Mouse (Mus musculus) kidney, embryonic 15.5 days (tissue): ENCODE measurements around the gene Ski. TPM values are rescaled to one million over a fixed set of nuclear protein-coding genes. Genes with fewer than 3 reads are reported as not detected.

ENCODE experiments used
- ATAC-seq: fragments of 200-750 bp; cut with Nextera tagmentation; replicated peaks from 2 replicates; pipeline ENCODE4 v1.8.0; 2017; ENCODE audit warnings: moderate TSS enrichment; ENCODE audit not compliant: low FRiP score
- H3K27ac ChIP-seq: fragments of 300-500 bp; sonication (generic); 2 replicates; pipeline ENCODE4 v1.5.1; 2015; ENCODE audit warnings: mild to moderate bottlenecking, inconsistent platforms
- H3K27me3 ChIP-seq: fragments of 300-500 bp; sonication (generic); 2 replicates; pipeline ENCODE4 v1.6.1; 2015; ENCODE audit warnings: inconsistent platforms
- H3K36me3 ChIP-seq: fragments of 300-500 bp; sonication (generic); 2 replicates; pipeline ENCODE4 v1.6.1; 2015; ENCODE audit warnings: inconsistent platforms
- H3K4me1 ChIP-seq: fragments of 300-500 bp; sonication (generic); 2 replicates; pipeline ENCODE4 v1.6.1; 2015; ENCODE audit warnings: inconsistent platforms
- H3K4me2 ChIP-seq: fragments of 300-500 bp; sonication (generic); 2 replicates; pipeline ENCODE4 v1.6.1; 2015; ENCODE audit warnings: moderate library complexity, mild to moderate bottlenecking, inconsistent platforms
- H3K4me3 ChIP-seq: fragments of 300-500 bp; sonication (generic); replicated peaks from 2 replicates; pipeline ENCODE4 v1.5.1; 2015; ENCODE audit warnings: mild to moderate bottlenecking, inconsistent platforms
- H3K9ac ChIP-seq: fragments of 300-500 bp; sonication (generic); 2 replicates; pipeline ENCODE4 v1.6.1; 2015; ENCODE audit warnings: mild to moderate bottlenecking, inconsistent platforms
- H3K9me3 ChIP-seq: fragments of 300-500 bp; sonication (generic); replicated peaks from 2 replicates; pipeline ENCODE4 v1.6.1; 2016; ENCODE audit warnings: inconsistent platforms
- WGBS: fragments of 180-500 bp; shearing (Covaris S2); methylation state at CpG from one replicate; pipeline ENCODE4 v1.1.7; 2015; ENCODE audit warnings: mixed read lengths; 5-methylcytosine and 5-hydroxymethylcytosine counted together
- polyA plus RNA-seq: library from polyadenylated mRNA; unstranded; fragments of >200 nt; fragmentation: Nextera tagmentation; extraction: Ambion mirVana; gene quantifications from 2 replicates; pipeline ENCODE4 v1.2.1, GENCODE M21; 2015

Ski gene
- polyA plus RNA-seq, 1 experiment from 2014 or later, result 16.9 TPM

GRCm38 (mm10) chr4:155140795-155141265 is 81.6 kb downstream of the Ski start:
- peaks cover 58% of the 10 kb centered on the region for H3K4me1 ChIP-seq
- no peak for ATAC-seq
- no peak overlapping the region for H3K4me2 ChIP-seq
- H3K27ac ChIP-seq, result no peak overlapping the region; the same call in 1 of the 2 replicates
- no peaks in the 10 kb centered on the region for H3K27me3 ChIP-seq
- WGBS, result 31% methylated on average over 12 of the region's 12 CpGs
- H3K9me3 ChIP-seq, result no peaks in the 10 kb centered on the region
- no peak overlapping the region for H3K4me3 ChIP-seq
- H3K36me3 ChIP-seq, result no peaks in the 10 kb centered on the region
- H3K9ac ChIP-seq, result no peak overlapping the region; the same call in 1 of the 2 replicates

- Histone ChIP-seq H3K27me3 (no peaks in the 10 kb centered on the region), H3K27ac (peak overlapping the region; percentile 57), H3K4me1 (peaks cover 59% of the 10 kb centered on the region), H3K9me3 (no peaks in the 10 kb centered on the region), H3K9ac (no peak overlapping the region), H3K36me3 (no peaks in the 10 kb centered on the region), H3K4me3 (no peak overlapping the region), H3K4me2 (no peak overlapping the region)
- no peak for ATAC-seq
- WGBS, result 63% methylated on average over 2 of the region's 2 CpGs
These were observed 82.2 kb downstream of the Ski start for GRCm38 (mm10) chr4:155140150-155140549.

- 75% methylated on average over 12 of the region's 12 CpGs for WGBS
These were observed 82.9 kb downstream of the Ski start for GRCm38 (mm10) chr4:155139281-155140045.

GRCm38 (mm10) chr4:155138451-155138850 is 83.9 kb downstream of the Ski start:
- Histone ChIP-seq H3K9me3 (no peaks in the 10 kb centered on the region), H3K36me3 (no peaks in the 10 kb centered on the region), H3K27me3 (no peaks in the 10 kb centered on the region), H3K4me1 (peaks cover 59% of the 10 kb centered on the region), H3K27ac (no peak overlapping the region), H3K9ac (no peak overlapping the region), H3K4me3 (no peak overlapping the region), H3K4me2 (no peak overlapping the region)
- ATAC-seq, result no peak
- 80% methylated on average over 8 of the region's 8 CpGs for WGBS

More at GRCm38 (mm10) chr4:155139281-155140045, 82.9 kb downstream of the Ski start:
- H3K27ac ChIP-seq, result no peak overlapping the region
- H3K4me1 ChIP-seq, result peaks cover 59% of the 10 kb centered on the region
- H3K9me3 ChIP-seq, result no peaks in the 10 kb centered on the region
- no peak for ATAC-seq
- H3K4me3 ChIP-seq, result no peak overlapping the region
- no peak overlapping the region for H3K4me2 ChIP-seq
- no peaks in the 10 kb centered on the region for H3K27me3 ChIP-seq
- no peak overlapping the region for H3K9ac ChIP-seq
- H3K36me3 ChIP-seq, result no peaks in the 10 kb centered on the region

- Histone ChIP-seq H3K9ac (no peak overlapping the region), H3K4me1 (peaks cover 59% of the 10 kb centered on the region), H3K4me2 (no peak overlapping the region), H3K36me3 (no peaks in the 10 kb centered on the region), H3K4me3 (no peak overlapping the region), H3K27me3 (no peaks in the 10 kb centered on the region), H3K27ac (no peak overlapping the region), H3K9me3 (no peaks in the 10 kb centered on the region)
- 88% methylated on average over 7 of the region's 7 CpGs for WGBS
- ATAC-seq, result no peak
These were observed 84.5 kb downstream of the Ski start for GRCm38 (mm10) chr4:155137891-155138290.

- H3K9ac ChIP-seq, result no peak overlapping the region
- H3K27ac ChIP-seq, result peak overlapping the region; percentile 59
- H3K27me3 ChIP-seq, result no peaks in the 10 kb centered on the region
- 52% methylated on average over 5 of the region's 5 CpGs for WGBS
- H3K4me3 ChIP-seq, result no peak overlapping the region
- no peak overlapping the region for H3K4me2 ChIP-seq
- H3K4me1 ChIP-seq, result peaks cover 57% of the 10 kb centered on the region
- H3K9me3 ChIP-seq, result no peaks in the 10 kb centered on the region
- ATAC-seq, result 0 out of 2 replicates have a peak, but pooled peaks have one; percentile 34
- no peaks in the 10 kb centered on the region for H3K36me3 ChIP-seq
These were observed 86.3 kb downstream of the Ski start for GRCm38 (mm10) chr4:155135909-155136585.

- Histone ChIP-seq H3K4me3 (no peak overlapping the region), H3K27ac (peak overlapping the region; percentile 72), H3K9ac (no peak overlapping the region), H3K9me3 (no peaks in the 10 kb centered on the region), H3K36me3 (no peaks in the 10 kb centered on the region), H3K4me1 (peaks cover 49% of the 10 kb centered on the region), H3K4me2 (no peak overlapping the region), H3K27me3 (no peaks in the 10 kb centered on the region)
- WGBS, result 84% methylated on average over 7 of the region's 7 CpGs
- ATAC-seq, result no peak
These were observed 87.7 kb downstream of the Ski start for GRCm38 (mm10) chr4:155134686-155135172.

- Histone ChIP-seq H3K27ac (peak overlapping the region; percentile 72), H3K27me3 (no peaks in the 10 kb centered on the region), H3K4me1 (peaks cover 48% of the 10 kb centered on the region), H3K4me2 (peak overlapping the region; percentile 2; the same call in 1 of the 2 replicates), H3K9me3 (no peaks in the 10 kb centered on the region), H3K36me3 (no peaks in the 10 kb centered on the region), H3K4me3 (no peak overlapping the region), H3K9ac (no peak overlapping the region)
- no peak; the same call in 1 of the 2 replicates for ATAC-seq
- 30% methylated on average over 20 of the region's 20 CpGs for WGBS
These were observed 88.6 kb downstream of the Ski start for GRCm38 (mm10) chr4:155133658-155134417.

- no peak for ATAC-seq
- Histone ChIP-seq H3K9ac (no peak overlapping the region), H3K4me1 (peaks cover 47% of the 10 kb centered on the region), H3K4me2 (no peak overlapping the region; the same call in 1 of the 2 replicates), H3K36me3 (no peaks in the 10 kb centered on the region), H3K9me3 (no peaks in the 10 kb centered on the region), H3K27ac (peak overlapping the region; percentile 72), H3K27me3 (no peaks in the 10 kb centered on the region), H3K4me3 (no peak overlapping the region)
- 57% methylated on average over 3 of the region's 3 CpGs for WGBS
These were observed 89.2 kb downstream of the Ski start for GRCm38 (mm10) chr4:155133188-155133587.

GRCm38 (mm10) chr4:155130616-155131015 is 91.8 kb downstream of the Ski start:
- no peak overlapping the region for H3K9ac ChIP-seq
- no peaks in the 10 kb centered on the region for H3K9me3 ChIP-seq
- WGBS, result 60% methylated on average over 7 of the region's 7 CpGs
- no peaks in the 10 kb centered on the region for H3K36me3 ChIP-seq
- H3K4me1 ChIP-seq, result peaks cover 49% of the 10 kb centered on the region
- no peak overlapping the region for H3K4me3 ChIP-seq
- ATAC-seq, result no peak
- H3K27ac ChIP-seq, result no peak overlapping the region
- H3K27me3 ChIP-seq, result no peaks in the 10 kb centered on the region
- no peak overlapping the region for H3K4me2 ChIP-seq

GRCm38 (mm10) chr4:155129996-155130395 is 92.4 kb downstream of the Ski start:
- Histone ChIP-seq H3K9ac (no peak overlapping the region), H3K36me3 (no peaks in the 10 kb centered on the region), H3K4me1 (peaks cover 46% of the 10 kb centered on the region), H3K9me3 (no peaks in the 10 kb centered on the region), H3K4me3 (no peak overlapping the region), H3K4me2 (no peak overlapping the region), H3K27me3 (no peaks in the 10 kb centered on the region), H3K27ac (peak overlapping the region; percentile 19; the same call in 1 of the 2 replicates)
- ATAC-seq, result no peak
- 81% methylated on average over 14 of the region's 14 CpGs for WGBS
